Mouse (Mus musculus) duodenum, adult 2 months (tissue): ENCODE results near the gene Dalrd3. TPM values are rescaled to one million over a fixed set of nuclear protein-coding genes. Genes with fewer than 3 reads are reported as not detected.

ENCODE experiments used
- polyA plus RNA-seq: library from polyadenylated mRNA; depleted of rRNA; stranded (reverse); fragments of >200 nt; gene quantifications from 2 replicates; pipeline ENCODE4 v1.2.3, GENCODE M21; 2012; ENCODE audit warnings: low replicate concordance; rRNA removed

The Dalrd3 gene
- 135 and 158 TPM in 2 replicates for polyA plus RNA-seq

GRCm38 (mm10) chr9:108569381-108570206, at the start of gene Dalrd3:
Dalrd3 (plus strand) TSS chr9:108569886.

GRCm38 (mm10) chr9:108560227-108560841, 9.4 kb upstream of the Dalrd3 start, which contains the start of gene Impdh2:
Impdh2 (plus strand) TSS chr9:108560286.

GRCm38 (mm10) chr9:108566815-108567776, 2.6 kb upstream of the Dalrd3 start, which contains the start of gene Ndufaf3:
Ndufaf3 (minus strand) TSS chr9:108567434.

GRCm38 (mm10) chr9:108578545-108579343, 9.1 kb downstream of the Dalrd3 start, which contains the start of gene Wdr6:
Wdr6 (minus strand) TSS chr9:108578739.

GRCm38 (mm10) chr9:108596998-108597764, 27.5 kb downstream of the Dalrd3 start, which contains the start of gene P4htm:
P4htm (minus strand) TSS chr9:108597667.

Other genes with a start within 250 kb of the Dalrd3 start
- gene Gpx1, start 231.0 kb upstream of the Dalrd3 start, polyA plus RNA-seq, result 1,295 and 2,060 TPM in 2 replicates
- gene Usp4, start 222.0 kb upstream of the Dalrd3 start, polyA plus RNA-seq, result 40.5 and 53.8 TPM in 2 replicates
- gene 1700102P08Rik, start 177.1 kb upstream of the Dalrd3 start, polyA plus RNA-seq, result not detected in 2 replicates
- gene Ccdc36, start 141.4 kb upstream of the Dalrd3 start, polyA plus RNA-seq, result not detected in 2 replicates
- not detected in 2 replicates for gene BC048562, start 133.4 kb upstream of the Dalrd3 start, polyA plus RNA-seq
- 14.7 and 15.3 TPM in 2 replicates for gene Ccdc71, start 109.4 kb upstream of the Dalrd3 start, polyA plus RNA-seq
- gene Klhdc8b, start 108.3 kb upstream of the Dalrd3 start, polyA plus RNA-seq, result 27.3 and 33.7 TPM in 2 replicates
- gene Lamb2, start 90.2 kb upstream of the Dalrd3 start, polyA plus RNA-seq, result 20.7 and 25.6 TPM in 2 replicates
- 66.7 and 68.1 TPM in 2 replicates for gene Usp19, start 79.3 kb upstream of the Dalrd3 start, polyA plus RNA-seq
- gene Qars, start 62.2 kb upstream of the Dalrd3 start, polyA plus RNA-seq, result 145 and 187 TPM in 2 replicates
- 45.4 and 58.5 TPM in 2 replicates for gene Qrich1, start 53.1 kb upstream of the Dalrd3 start, polyA plus RNA-seq
- 47.8 and 97.0 TPM in 2 replicates for gene Impdh2, start 9.6 kb upstream of the Dalrd3 start, polyA plus RNA-seq
- 40.9 and 44.6 TPM in 2 replicates for gene Ndufaf3, start 2.5 kb upstream of the Dalrd3 start, polyA plus RNA-seq
- 11.3 and 13.7 TPM in 2 replicates for gene Wdr6, start 8.9 kb downstream of the Dalrd3 start, polyA plus RNA-seq
- 2.8 and 5.9 TPM in 2 replicates for gene P4htm, start 27.8 kb downstream of the Dalrd3 start, polyA plus RNA-seq
- gene Arih2, start 79.5 kb downstream of the Dalrd3 start, polyA plus RNA-seq, result 15.4 and 19.7 TPM in 2 replicates
- gene Slc25a20, start 92.2 kb downstream of the Dalrd3 start, polyA plus RNA-seq, result 31.1 and 35.7 TPM in 2 replicates
- 31.0 and 32.2 TPM in 2 replicates for gene Prkar2a, start 119.4 kb downstream of the Dalrd3 start, polyA plus RNA-seq
- gene Ip6k2, start 213.9 kb downstream of the Dalrd3 start, polyA plus RNA-seq, result 59.7 and 73.1 TPM in 2 replicates
- 13.1 and 18.2 TPM in 2 replicates for gene Nckipsd, start 238.5 kb downstream of the Dalrd3 start, polyA plus RNA-seq